9 mouse cellular contexts compared by ENCODE assay signal in the genomic region with DNA sequence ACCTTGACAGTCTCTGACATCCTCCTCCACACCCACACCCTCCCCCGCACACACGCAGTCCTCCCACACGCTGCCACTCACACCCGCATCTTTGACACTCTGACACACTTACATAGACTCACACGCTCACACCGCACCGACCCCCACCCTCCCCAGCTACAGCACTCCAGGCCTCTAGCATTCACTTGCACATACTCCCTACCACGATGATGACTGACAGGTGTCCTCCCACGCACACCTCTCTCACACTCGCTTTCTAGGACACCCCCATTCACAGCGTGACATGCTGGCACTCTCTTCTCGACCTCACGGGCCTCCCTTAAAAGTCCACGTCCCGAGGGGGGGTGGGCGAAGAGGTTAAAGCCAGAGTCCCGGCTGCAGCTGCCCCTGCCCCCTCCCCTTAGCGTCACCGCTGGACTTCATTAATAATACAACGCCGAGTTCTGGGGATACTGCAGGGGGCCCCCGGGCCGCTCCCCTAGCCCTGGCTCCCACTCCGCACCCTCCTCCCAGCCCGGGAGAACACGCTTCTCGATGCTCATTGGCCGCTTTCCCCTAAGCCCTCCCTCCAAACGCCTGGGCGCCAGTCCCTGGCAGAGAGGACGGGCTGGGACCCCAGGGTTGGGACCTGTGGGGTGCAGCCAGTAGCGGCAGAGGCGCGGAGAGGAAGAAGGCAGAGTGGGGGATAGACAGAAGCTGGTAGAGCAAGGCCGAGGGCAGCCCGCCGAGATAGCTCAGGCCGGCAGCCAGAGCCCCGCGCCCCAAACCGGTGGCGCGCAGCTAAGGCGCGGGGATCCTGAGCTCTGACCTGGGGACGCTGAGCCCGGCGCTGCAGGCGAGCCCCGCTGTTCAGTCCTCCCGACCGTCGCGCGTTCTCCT. TPM values are rescaled to one million over a fixed set of nuclear protein-coding genes. Genes with fewer than 3 reads are reported as not detected.
A peak's percentile ranks its signal among the peaks of the same experiment; 100 is the strongest.
DNase-seq lines count a peak whose midpoint lies in the region; ATAC-seq and TF ChIP-seq lines count a peak whose summit lies in the region.
"Had no signal": no experiment of that assay in that cellular context is flagged by ENCODE, and none has a peak within 500 bp of the region (broad histone marks: within the 10 kb centered on the region; RNA-seq: fewer than 3 reads in every experiment).

Gene Ppp1r1b (plus strand): TSS at position 322 of the 879 bp plus-strand sequence.

- peak; percentile 72 for ATAC-seq in hindbrain, embryonic 13.5 days (ENCODE audit: low FRiP score)
- peak; percentile 18 for ATAC-seq in lung, postnatal 0 days

- peaks cover 94% of the 10 kb centered on the region for H3K27me3 ChIP-seq in hindbrain, embryonic 13.5 days
- H3K27me3 ChIP-seq in lung, postnatal 0 days (replicated peaks; ENCODE audit: insufficient read depth, low read length): peaks cover 12% of the 10 kb centered on the region
- no peaks in the 10 kb centered on the region; the same call in 1 of the 2 replicates for H3K27me3 ChIP-seq in small intestine, adult 2 months (ENCODE audit: control insufficient read depth, insufficient read depth, low read length)

- peak; percentile 70 for DNase-seq in CD4-positive, CD25-positive, alpha-beta regulatory T cell, adult 2 months (ENCODE audit: low read depth, low spot score)
- peak; percentile 50 for DNase-seq in T-cell, adult 2 months (ENCODE audit: low spot score)
- peak; percentile 76 to 79 for DNase-seq in layer of hippocampus, postnatal 10 days (ENCODE audit: low spot score in 2 of 2)
- DNase-seq in lung, postnatal 0 days (ENCODE audit: low spot score): peak; percentile 31
- no peak for DNase-seq in spleen, postnatal 4 days (ENCODE audit: low spot score in 2 of 2)

- TF ChIP-seq CTCF in embryonic fibroblast, embryonic 13.5 days (IDR thresholded peaks at IDR 0.05; ENCODE audit: borderline replicate concordance, insufficient read depth, low read length): no peak
- no peak for TF ChIP-seq CTCF in lung, postnatal 0 days (IDR thresholded peaks at IDR 0.05)
- TF ChIP-seq CTCF in small intestine, adult 2 months (IDR thresholded peaks at IDR 0.05; ENCODE audit: extremely low read depth, insufficient read length, insufficient replicate concordance, low read depth, low read length): no peak

- no peak for TF ChIP-seq POLR2A in embryonic fibroblast, embryonic 13.5 days (IDR thresholded peaks at IDR 0.05; ENCODE audit: low read depth, low read length)
- TF ChIP-seq POLR2A in small intestine, adult 2 months (IDR thresholded peaks at IDR 0.05; ENCODE audit: low read depth, low read length): peak; percentile 67; the same call in 1 of the 2 replicates

- no peaks in the 10 kb centered on the region for H3K9me3 ChIP-seq in hindbrain, embryonic 13.5 days
- H3K9me3 ChIP-seq in lung, postnatal 0 days (ENCODE audit: low read length): no peaks in the 10 kb centered on the region

- TF ChIP-seq EP300 in lung, postnatal 0 days (IDR thresholded peaks at IDR 0.05): no peak

- H3K4me3 ChIP-seq in embryonic fibroblast, embryonic 13.5 days (ENCODE audit: insufficient read depth, low read length): peak within 1 kb of the TSS; percentile 39
- peak within 1 kb of the TSS; percentile 51 for H3K4me3 ChIP-seq in hindbrain, embryonic 13.5 days
- H3K4me3 ChIP-seq in lung, postnatal 0 days (ENCODE audit: low read depth, low read length): peak within 1 kb of the TSS; percentile 50
- peak within 1 kb of the TSS; percentile 86 for H3K4me3 ChIP-seq in small intestine, adult 2 months (ENCODE audit: low read depth, low read length)
- H3K4me3 ChIP-seq: erythroblast, embryonic 14.5 days had no signal

- H3K4me1 ChIP-seq in embryonic fibroblast, embryonic 13.5 days (ENCODE audit: control insufficient read depth, insufficient read depth, low read length): peaks cover 2% of the 10 kb centered on the region; the same call in 1 of the 2 replicates
- H3K4me1 ChIP-seq in hindbrain, embryonic 13.5 days (replicated peaks): peaks cover 23% of the 10 kb centered on the region
- H3K4me1 ChIP-seq in lung, postnatal 0 days (ENCODE audit: insufficient read depth, low read depth, low read length): peaks cover 5% of the 10 kb centered on the region; the same call in 1 of the 2 replicates
- H3K4me1 ChIP-seq in small intestine, adult 2 months (ENCODE audit: control insufficient read depth, insufficient read depth, insufficient read length, low read length): peaks cover 27% of the 10 kb centered on the region

- no peaks in the 10 kb centered on the region for H3K36me3 ChIP-seq in hindbrain, embryonic 13.5 days
- H3K36me3 ChIP-seq in lung, postnatal 0 days (ENCODE audit: insufficient read depth, low read length): no peaks in the 10 kb centered on the region
- H3K36me3 ChIP-seq in small intestine, adult 2 months (ENCODE audit: control insufficient read depth, insufficient read depth, low read length): peaks cover 16% of the 10 kb centered on the region

- peak within 1 kb of the TSS; percentile 70 for H3K9ac ChIP-seq in hindbrain, embryonic 13.5 days
- no peak within 1 kb of the TSS; the same call in 1 of the 2 replicates for H3K9ac ChIP-seq in lung, postnatal 0 days (replicated peaks; ENCODE audit: low read depth)

- H3K4me2 ChIP-seq in hindbrain, embryonic 13.5 days: peak within 1 kb of the TSS; percentile 92
- H3K4me2 ChIP-seq in lung, postnatal 0 days (replicated peaks; ENCODE audit: low read depth, low read length): peak within 1 kb of the TSS; percentile 86

- WGBS in hindbrain, embryonic 13.5 days: under 1% methylated on average over 54 of the region's 55 CpGs
- under 1% methylated on average over 50 of the region's 55 CpGs for WGBS in lung, postnatal 0 days
- under 1% methylated on average over 54 of the region's 55 CpGs for whole genome bisulfite sequencing in small intestine, adult 2 months

- H3K27ac ChIP-seq in embryonic fibroblast, embryonic 13.5 days (ENCODE audit: insufficient read depth, low read length): no peak within 1 kb of the TSS
- no peak within 1 kb of the TSS for H3K27ac ChIP-seq in hindbrain, embryonic 13.5 days
- H3K27ac ChIP-seq in lung, postnatal 0 days (ENCODE audit: low read length): no peak within 1 kb of the TSS
- H3K27ac ChIP-seq in small intestine, adult 2 months (ENCODE audit: insufficient read depth, low read depth, low read length): peak within 1 kb of the TSS; percentile 99

RNA-seq across cellular contexts. Expression of gene Ppp1r1b, which starts in this region (rescaled TPM):
- not detected in 2 replicates for polyA plus RNA-seq in embryonic fibroblast, embryonic 13.5 days (2011; ENCODE audit: insufficient read length, low read depth, missing spikeins)
- 1.1 and 2.4 TPM in 2 replicates for polyA plus RNA-seq in hindbrain, embryonic 13.5 days (2015; fragmentation: Nextera tagmentation; extraction: Ambion mirVana)
- 10 to 100 TPM; 17.5 to 24.1 TPM for total RNA-seq in layer of hippocampus, postnatal 10 days (2021)
- 11.8 and 18.6 TPM in 2 replicates for polyA plus RNA-seq in lung, postnatal 0 days (2015; fragmentation: Nextera tagmentation; extraction: Ambion mirVana)
- polyA plus RNA-seq in small intestine, adult 2 months (2012; rRNA removed): 86.8 and 270 TPM in 2 replicates

Comparison
In these comparisons a context has a peak if more than half of its experiments do, and no peak if none do; other contexts are left out.
1. DNase-seq: peak in CD4-positive, CD25-positive, alpha-beta regulatory T cell, adult 2 months (single experiment), T-cell, adult 2 months (single experiment), layer of hippocampus, postnatal 10 days (2 of 2) and lung, postnatal 0 days (single experiment); none in spleen, postnatal 4 days (0 of 2).
2. Peak in every context shown above with its lines, with median percentiles within 50 percentile points of each other: H3K4me3 ChIP-seq.